Mouse (Mus musculus): Measurements from ENCODE around the gene Fam178b.
"Not testable (repeated sequence)": the region's sequence is repeated elsewhere in the genome, so short reads cannot be mapped to it uniquely, and the experiment has no call there.

Fam178b gene

DNA sequence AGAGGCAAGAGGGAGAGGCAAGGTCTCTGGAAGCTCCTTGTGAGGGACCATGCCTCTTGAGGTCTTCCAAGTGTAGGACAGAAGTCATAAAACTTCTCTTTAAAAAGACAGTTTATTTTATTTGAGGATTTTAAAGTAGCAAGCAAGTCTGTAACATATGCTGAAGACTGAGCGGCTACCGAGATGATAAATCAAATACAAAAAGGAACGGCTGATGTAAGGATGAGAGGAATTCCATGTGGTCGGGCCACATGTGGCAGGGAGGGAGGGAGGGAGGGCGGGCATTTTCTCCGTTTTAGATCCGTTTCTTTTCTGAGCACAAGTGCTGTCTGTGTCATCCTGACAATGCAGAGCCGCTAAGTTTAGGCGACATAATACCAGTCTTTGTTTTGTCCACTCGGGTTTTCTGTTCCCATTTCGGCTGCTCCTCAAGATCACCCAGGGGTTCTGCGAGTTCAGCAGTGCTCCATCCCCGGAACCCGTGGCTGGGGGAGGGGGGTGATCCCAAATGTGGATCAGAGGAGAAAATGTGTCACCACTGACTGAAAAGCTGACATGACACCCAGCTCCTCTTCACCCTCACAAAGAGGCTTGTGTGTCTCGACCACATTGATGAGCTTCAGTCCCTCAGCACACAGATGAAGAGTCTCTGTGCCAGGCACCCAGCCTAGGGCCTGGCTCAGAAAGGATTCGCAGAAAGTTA, 10.2 kb downstream of the Fam178b start:
- DNase-seq (ENCODE audit: low read depth, low spot score): no peak

DNA sequence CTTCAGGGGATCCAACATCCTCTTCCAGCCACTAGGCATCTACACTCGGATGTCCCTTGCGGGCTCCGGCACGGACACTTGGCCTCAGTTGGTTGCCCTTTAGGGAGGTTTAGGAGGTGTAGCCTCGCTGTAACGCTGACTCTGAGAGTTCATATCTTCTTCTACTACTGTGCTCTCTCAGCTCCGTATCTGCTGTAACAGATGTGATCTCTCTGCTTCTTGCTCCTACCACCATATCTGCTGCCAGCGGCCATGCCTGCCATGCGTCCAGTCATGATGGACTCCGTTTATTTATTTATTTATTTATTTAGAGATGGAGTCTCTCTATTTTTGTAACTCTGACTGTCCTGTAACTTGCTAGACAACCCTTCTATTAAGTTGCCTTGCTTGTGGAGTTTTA, 11.7 kb downstream of the Fam178b start:
- no peak for DNase-seq (ENCODE audit: low read depth, low spot score)

DNA sequence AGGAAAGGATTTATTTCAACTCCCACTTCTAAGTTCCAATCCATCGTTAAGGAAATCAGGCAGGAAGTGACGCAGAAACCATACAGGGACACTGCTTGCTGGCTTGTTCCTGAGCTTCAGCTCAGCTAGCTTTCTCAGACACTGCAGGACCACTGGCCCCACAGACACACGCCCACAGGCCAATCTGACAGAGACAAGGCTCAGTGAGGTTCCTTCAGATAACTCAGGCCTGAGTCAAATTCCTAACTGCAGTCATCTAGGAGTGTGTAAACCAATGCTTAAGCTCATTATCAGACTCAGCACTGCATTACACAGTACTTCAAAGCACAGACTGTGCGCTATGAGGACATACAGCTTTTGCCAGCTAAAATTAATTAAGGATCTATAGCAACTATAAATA, 12.7 kb downstream of the Fam178b start:
- DNase-seq (ENCODE audit: low read depth, low spot score): no peak

DNA sequence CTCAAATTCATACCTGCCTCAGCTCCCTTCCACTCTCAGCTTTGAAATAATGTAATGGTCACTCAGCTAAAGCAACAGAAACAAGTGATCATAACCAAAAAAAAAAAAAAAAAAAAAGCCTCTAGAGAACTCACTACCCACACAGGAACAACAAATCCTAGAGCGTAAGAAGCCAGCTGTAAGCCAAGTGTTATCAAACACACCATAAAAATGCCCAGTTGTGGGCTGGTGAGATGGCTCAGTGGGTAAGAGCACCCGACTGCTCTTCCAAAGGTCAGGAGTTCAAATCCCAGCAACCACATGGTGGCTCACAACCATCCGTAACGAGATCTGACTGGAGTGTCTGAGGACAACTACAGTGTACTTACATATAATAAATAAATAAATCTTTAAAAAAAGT, 15.0 kb downstream of the Fam178b start:
- DNase-seq (ENCODE audit: low read depth, low spot score): not testable (repeated sequence)

DNA sequence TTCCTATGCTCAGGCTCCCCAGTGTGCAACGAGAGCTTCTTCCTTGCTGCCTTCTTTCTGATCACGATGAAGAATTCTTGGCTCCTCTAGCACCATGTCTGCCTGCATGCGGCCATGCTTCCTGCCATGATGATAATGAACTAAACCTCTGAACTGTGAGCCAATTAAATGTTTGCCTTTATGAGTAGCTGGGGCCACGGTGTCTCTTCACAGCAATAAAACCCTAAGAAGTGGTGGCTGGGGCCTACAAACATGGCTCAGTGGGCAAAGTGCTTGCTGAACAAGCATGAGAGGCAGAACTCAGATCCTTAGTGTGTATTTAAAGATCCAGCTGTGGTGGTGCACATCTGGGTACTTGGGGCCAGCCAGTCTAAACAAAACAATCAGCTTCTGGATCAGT, 17.0 kb downstream of the Fam178b start:
- DNase-seq (ENCODE audit: low read depth, low spot score): no peak

DNA sequence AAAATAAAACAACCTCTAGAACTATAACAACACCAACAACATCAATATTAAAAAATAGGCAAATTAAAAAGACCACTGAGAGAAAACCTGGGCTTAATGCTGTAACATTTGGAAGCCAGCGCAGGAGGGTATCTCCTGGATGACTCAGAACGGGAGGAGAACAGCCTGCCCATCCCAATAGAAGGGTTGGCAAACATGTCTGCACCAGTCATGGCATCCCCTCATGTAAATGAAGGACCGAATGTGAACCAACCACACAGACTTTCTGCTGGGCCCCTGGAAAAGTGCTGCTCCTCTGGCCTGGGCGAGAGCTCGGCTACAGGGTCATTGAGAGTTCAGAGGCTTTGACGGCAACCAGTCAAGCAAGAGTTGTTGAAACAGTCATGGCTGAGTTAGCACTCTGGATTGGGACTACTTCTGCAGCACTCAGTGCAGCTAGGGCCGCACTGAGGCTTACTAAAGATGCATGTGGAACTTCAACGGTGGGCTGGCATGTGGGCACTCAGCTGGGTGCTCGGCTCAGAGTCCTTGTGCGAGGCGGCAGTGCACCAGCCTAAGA, 17.7 kb downstream of the Fam178b start:
- DNase-seq (ENCODE audit: low read depth, low spot score): no peak

DNA sequence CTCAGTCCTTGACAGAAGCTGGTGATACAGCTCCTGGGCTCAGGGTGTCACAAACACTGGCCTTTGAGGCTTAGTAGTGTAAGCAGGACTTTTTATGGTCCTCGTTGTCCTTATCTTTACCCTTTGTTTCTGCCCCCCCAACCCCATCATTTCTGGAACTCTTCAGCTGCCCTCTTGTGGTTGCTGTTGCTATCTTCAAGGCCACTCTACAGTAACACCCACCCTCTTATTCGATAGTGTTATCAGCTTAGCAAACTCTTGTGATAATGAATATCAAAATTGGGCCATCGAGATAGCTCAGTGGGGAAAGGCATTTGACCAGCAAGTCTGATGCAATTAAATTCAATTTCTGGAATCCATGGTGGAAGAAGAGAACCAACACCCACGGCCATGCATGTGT, 18.5 kb downstream of the Fam178b start:
- no peak for DNase-seq (ENCODE audit: low read depth, low spot score)

DNA sequence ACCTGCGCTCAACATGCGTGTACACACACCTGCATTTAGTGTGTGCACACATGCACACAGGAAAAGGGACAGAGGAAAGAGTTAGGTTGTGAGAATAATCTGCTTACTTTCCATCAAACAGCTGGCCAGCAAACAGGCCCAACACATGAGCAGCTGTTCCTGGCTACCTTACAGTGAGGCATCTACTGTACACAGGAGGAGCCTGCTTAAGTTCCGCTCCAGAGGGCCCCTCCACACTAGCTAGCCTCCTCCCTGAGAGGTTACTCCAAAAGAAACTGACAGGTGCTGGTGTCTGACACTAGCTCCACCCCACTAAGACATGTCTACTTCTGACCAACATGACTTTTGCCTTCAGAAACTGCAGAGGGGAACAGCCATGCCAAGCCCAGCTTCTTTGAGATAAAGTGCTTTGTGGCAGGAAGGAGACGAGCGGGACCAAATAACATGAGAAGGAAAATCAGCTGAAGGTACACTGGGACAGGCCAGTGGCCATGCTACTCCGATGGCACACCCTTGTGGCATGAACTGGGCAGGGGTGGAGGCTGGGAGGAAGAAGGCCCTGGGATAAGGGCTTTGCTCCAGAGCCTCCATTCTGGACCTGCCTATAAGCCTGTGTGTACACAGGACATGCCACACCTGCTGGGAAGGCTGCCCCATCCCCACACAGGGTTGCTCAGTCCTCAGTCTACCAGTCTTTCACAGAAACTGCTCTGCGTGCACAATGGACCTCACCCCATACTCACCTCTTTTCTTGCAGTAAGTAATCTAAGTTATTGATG, 24.2 kb downstream of the Fam178b start:
- no peak for DNase-seq (ENCODE audit: low read depth, low spot score)

DNA sequence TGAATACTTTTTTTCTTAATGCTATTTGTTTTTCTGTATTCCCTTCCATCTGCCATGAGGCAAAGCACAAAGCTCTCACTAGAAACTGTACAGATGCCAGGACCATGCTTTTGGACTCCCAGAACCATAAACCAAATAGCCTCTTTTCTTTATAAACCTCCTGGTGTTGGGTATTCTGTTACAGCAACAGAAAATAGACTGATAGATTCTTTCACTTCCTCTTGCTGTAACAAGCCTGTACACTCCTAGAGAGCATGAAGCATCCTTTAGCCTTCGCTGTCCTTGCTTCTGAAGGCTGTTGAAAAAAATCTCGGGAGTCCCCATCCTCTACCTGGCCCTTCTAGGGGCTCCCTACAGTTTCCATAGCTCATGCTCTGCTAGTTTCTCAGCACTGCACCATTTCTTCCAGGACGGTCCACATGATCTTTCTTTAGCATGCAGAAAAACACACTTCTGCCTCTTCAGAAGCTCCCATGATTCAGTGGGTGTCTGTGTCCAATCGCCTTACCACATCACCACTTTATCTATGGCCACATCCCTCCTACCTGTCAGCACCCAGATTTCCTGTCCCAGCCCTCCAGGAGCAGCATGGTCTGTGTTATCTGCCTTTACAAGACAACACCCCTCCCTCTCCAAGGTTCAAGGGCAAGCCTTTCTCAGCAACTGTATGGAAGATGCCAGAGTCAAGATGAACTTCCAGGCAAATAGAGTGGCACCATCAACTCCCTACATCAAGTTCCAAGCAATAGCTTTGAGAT, 25.1 kb downstream of the Fam178b start:
- no peak for DNase-seq (ENCODE audit: low read depth, low spot score)

DNA sequence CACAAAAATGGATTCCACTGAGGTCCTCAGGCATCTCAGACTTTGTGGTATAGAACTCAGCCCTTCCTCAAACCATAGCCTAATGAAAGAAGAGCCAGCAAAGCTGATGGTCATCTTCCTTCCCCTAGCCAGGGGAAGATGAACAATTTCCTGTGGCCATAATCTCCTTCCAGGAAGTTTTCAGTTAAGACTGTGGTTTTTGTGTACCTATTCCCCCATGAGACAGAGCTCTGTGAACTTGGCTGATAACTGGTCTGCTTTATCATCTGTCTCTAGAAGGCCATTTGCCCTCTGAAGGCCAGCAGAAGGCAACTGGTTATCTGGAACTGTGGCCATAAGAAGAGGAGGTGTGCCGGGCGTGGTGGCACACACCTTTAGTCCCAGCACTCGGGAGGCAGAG, 26.8 kb downstream of the Fam178b start:
- DNase-seq (ENCODE audit: low read depth, low spot score): no peak

DNA sequence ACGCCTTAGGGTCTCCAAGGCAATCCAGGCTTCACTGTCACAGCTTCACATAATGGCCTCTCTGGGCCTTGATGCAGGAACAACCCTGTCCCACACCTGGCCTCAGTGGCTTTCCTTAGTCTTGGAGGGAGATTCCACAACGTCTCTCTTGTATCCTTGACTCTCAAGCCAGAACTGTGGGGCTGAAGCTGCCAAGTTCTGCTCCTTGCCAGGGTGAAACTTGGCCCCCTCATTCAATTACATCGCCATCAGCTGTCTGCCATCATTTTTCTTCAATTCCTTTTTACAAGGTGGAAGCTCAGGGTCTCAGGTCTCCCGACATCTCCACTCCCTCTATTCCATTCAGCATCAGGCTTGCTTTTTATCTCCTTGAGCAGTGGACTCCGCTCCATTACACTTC, 27.9 kb downstream of the Fam178b start:
- DNase-seq (ENCODE audit: low read depth, low spot score): no peak

DNA sequence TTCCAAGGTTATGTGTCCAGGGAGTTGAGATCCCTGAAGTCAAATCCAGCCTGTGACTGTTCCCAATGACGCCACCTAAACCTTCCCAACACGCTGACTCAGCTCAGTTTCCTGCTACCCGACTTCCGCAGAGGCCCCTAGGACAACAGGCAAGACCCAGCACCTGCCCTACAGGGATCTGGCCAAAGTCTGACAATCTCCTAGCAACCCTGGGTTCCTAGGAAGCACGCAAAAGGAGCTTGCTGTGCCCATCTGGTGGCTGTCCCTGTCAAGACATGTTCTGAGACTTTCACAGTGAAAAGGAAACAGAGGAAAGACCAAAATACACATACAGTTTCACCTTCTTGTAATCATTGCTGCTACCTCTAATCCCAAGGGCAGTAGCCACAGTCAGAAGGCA, 35.4 kb downstream of the Fam178b start:
- DNase-seq (ENCODE audit: low read depth, low spot score): no peak

DNA sequence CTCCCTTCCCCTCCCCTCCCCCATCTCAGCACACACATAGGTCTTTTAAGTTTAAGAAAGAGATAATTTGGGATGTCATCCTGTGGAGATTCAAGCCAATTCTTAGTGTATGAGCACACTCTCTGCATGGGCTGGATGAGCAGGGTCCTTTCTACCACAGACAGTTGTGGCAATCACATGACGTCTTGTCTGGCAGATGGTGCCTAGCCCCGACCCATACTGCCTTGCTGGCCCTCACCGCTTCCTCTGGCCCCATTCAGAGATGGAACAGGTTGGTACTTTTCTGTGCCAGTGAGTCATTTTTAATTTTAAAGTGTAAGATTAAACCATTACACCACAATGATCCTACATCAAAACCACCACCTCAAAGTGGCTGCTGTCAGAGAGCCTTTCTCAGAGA, 36.7 kb downstream of the Fam178b start:
- no peak for DNase-seq (ENCODE audit: low read depth, low spot score)

DNA sequence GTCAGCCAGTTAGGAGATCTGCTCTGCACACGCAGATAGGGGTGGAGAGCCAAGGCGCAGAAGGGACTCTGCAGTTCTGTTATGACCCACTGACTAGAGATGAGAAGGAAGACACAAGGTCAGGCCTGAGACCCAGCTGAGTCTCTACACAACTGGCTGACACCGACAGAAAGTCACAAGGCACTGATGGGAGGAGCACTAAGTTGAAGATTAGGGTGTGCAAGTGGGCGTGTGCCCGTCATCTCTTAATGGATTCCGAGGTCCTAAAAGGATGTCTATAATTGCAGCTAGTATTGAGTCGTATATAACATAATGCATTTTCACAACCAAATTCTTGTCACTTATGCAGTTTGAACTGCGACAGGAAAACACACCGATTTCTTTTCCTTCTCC, 38.4 kb downstream of the Fam178b start:
- no peak for DNase-seq (ENCODE audit: low read depth, low spot score)

DNA sequence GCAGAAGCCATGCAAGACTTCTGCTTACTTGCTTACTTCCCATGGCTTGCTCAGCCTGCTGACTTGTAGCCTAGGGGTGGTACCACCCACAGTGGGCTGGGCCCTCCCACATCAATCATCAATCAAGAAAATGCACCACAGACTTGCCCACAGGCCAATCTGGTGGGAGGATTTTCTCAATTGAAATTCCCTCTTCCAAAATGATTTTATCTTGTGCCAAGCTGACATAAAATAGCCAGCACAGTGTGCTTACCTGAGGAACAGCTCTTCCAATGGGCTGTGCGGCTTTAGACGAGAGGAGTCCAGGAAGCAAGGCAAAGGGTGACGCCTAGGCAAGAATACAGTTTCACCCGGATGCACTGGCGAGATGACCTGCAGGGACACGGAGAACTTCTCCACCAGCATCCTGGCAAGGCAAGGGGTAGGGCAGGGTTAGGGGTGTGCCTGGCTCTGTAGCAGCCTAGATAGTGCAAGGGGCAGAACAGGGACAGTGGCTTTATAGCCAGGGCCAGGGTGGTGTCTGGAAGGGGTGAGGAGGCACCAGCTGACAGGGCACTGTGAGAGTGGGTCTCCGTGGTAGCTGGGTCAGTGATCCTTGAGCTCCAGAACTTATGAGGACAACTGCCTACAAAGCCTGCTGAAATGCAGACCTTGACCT, 38.9 kb downstream of the Fam178b start:
- no peak for DNase-seq (ENCODE audit: low read depth, low spot score)

DNA sequence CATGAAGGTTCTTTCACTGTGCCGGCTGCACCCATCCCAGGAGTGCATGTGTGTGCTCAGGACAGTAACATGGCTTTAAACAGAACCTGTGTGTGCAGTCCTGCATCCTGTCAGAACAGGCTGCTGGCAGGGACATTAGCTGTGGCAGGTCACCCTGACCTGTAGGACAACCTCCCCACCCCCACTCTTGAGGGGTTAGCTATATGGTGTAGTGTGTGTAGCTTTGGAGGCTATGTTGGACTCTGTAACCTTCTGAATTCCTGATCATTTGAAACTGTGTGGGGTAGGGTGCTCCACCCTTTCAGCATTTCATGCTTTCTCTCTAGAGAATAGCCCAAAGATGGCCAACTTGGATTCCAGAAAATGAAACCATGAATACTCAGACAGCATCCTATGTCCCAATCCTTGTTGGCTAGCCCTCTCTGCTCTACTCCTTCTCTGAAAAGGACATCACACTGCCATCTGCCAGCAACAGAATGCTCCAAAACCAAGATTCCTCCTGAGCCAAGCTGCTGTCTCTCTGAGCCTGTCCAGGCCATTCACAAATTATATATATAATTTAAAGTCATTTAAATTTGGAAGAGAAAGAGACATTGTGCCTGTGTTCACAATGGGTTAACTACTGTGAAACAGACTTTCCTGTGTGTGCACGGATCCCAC, 47.0 kb downstream of the Fam178b start:
- no peak for DNase-seq (ENCODE audit: low read depth, low spot score)

DNA sequence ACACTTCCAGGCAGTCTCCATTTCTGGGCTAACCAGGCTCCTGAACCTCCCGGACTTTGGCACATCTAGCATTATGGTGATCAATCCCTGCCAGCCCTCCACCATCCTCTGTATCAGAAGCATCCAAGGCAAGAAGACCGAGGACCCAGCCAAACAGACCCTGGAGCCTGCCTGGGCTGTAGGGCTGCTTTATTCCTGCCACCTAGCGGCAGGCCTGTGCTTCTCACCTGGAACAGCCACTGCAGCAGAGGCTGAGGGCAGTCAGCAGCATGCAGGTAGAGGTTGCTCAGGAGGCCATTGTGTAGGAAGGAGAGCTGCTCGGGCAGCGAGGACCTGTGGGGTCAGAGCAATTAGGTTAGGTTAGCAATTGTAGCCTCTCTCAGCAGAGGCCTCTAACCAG, 48.0 kb downstream of the Fam178b start:
- peak; percentile 48 for DNase-seq (ENCODE audit: low read depth, low spot score)

DNA sequence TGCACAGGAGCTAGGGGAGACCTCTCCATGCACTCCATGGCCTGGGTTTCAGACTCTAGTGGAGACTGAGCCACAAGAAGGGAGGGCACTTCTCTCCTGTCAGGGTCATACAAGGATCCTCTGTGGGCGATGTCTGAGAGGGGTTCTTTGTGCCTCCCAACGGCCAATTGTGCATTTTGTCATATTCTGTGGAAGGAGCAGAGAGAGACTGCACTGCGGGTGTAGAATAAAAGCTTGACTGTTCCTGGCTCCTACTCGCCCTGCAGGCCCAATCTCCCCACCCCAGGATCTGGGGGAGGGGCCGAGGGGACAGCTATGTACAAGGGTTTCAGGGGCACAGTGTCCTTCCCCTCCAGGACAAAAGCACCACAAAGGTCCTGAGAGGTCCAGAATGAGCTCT, 49.1 kb downstream of the Fam178b start:
- no peak for DNase-seq (ENCODE audit: low read depth, low spot score)

DNA sequence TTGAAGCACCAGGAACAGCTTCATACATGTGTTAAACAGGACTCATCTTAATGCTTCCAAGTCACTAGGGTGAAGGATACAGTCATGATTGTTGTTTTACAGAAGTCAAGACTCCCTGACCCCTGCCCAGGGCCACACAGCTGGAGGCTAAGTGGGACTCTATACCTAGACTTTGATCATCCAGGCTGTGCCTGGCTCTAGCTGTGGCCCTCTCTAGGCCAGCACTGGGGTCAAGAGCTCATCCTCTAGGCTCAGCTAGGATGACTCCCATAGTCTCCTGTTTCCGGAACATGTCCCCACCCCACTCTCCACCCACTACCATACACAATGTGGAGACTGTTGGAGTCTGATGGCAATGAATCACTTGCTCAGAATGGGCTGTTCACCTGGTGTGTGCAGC, 50.1 kb downstream of the Fam178b start:
- no peak for DNase-seq (ENCODE audit: low read depth, low spot score)

DNA sequence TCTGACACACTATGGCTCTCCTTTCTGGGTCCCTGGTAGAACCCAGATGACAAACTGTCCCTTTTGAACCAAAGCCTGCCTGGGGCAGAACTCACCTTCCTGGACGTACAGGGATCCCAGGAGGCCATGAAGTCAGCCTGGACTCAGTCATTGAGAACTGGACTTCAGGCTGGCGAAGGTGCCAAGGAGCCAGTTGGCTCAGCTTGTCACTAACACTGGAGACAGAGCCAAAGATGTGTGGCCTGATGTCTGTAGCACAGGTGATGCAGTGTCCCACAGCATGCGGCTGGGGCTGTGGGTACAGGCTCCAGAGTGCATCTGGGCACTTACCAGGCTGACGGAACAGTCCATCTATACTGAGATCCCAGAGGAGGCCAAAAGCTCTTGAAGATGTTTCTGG, 50.9 kb downstream of the Fam178b start:
- DNase-seq (ENCODE audit: low read depth, low spot score): no peak

DNA sequence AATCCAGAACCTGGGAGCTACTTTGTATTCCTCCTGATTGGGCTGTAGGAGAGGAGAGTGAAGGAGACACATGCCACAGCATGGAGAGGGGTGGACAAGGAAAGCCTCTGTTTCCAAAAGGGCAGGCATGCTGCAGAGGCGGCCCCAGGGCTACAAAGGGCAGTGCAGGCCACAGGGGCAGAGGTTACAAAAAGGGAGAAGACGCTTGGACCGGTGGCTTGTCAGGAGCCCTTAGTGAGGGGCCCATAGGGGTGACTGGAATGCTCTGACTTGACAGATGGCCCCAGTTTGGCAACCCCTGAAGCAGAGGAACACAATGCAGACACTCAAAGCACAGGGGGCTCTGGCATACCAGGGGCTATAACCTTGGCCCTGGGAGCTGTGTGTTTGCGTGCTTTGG, 51.6 kb downstream of the Fam178b start:
- DNase-seq (ENCODE audit: low read depth, low spot score): no peak
